Comparison of ENCODE assay signal across 8 mouse cellular contexts in the genomic region with DNA sequence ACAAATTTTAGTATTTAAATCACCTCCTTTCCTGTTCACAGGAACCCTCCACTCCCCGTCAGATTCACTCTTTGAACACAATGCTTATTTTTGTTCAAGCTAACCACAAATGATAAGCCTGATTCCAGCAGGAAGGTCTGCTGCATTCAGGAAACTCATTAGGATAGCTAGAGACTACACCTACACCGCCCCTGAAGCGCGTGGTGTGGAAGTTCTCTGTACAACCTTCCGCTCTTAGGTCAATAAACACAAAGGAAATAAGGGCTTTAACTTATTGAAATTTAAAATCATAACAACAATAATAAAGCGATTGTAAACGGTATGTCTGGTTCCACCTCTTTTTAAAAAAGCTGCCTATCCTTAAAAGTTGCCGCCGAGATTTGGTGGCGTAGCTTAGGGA. TPM values are rescaled to one million over a fixed set of nuclear protein-coding genes. Genes with fewer than 3 reads are reported as not detected.
DNase-seq lines count a peak whose midpoint lies in the region; ATAC-seq and TF ChIP-seq lines count a peak whose summit lies in the region.

No protein-coding gene starts in this region.

- no peaks in the 10 kb centered on the region for H3K9me3 ChIP-seq in E14TG2a.4 (ENCODE audit: low read length)
- no peaks in the 10 kb centered on the region for H3K9me3 ChIP-seq in embryonic facial prominence, embryonic 15.5 days (replicated peaks)
- H3K9me3 ChIP-seq in midbrain, embryonic 10.5 days (replicated peaks), result no peaks in the 10 kb centered on the region

- H3K4me3 ChIP-seq in E14TG2a.4 (replicated peaks; ENCODE audit: low read length), result peak overlapping the region; percentile 90
- no peak overlapping the region; the same call in 1 of the 2 replicates for H3K4me3 ChIP-seq in embryonic facial prominence, embryonic 15.5 days (replicated peaks)
- peak overlapping the region; percentile 73 for H3K4me3 ChIP-seq in midbrain, embryonic 10.5 days

- no peak for TF ChIP-seq CTCF in E14TG2a.4 (conservative IDR thresholded peaks at IDR 0.05; ENCODE audit: low read length)

- 0 out of 2 replicates have a peak, but pooled peaks cover 7% of the 10 kb centered on the region for H3K36me3 ChIP-seq in E14TG2a.4 (ENCODE audit: insufficient read depth, low read length)
- no peaks in the 10 kb centered on the region for H3K36me3 ChIP-seq in embryonic facial prominence, embryonic 15.5 days
- H3K36me3 ChIP-seq in midbrain, embryonic 10.5 days, result no peaks in the 10 kb centered on the region

- DNase-seq in embryo, embryonic 10.5 days (ENCODE audit: low spot score), result peak; percentile 4
- DNase-seq in embryo, embryonic 9.5 days (ENCODE audit: extremely low spot score), result no peak
- no peak for DNase-seq in midbrain, embryonic 10.5 days (ENCODE audit: low spot score)
- DNase-seq in testis, postnatal 10 days (ENCODE audit: low spot score), result no peak
- no peak for DNase-seq in c-Kit-positive CD71-positive TER-119-positive erythroid progenitor cells, embryonic 14.5 days (ENCODE audit: low spot score)
- no peak for DNase-seq in thymus, postnatal 36 days

- peaks cover 44% of the 10 kb centered on the region for H3K4me1 ChIP-seq in E14TG2a.4 (replicated peaks; ENCODE audit: low read depth, low read length)
- peaks cover 12% of the 10 kb centered on the region for H3K4me1 ChIP-seq in embryonic facial prominence, embryonic 15.5 days
- peaks cover 23% of the 10 kb centered on the region for H3K4me1 ChIP-seq in midbrain, embryonic 10.5 days

- H3K27ac ChIP-seq in embryonic facial prominence, embryonic 15.5 days (replicated peaks), result no peak overlapping the region
- H3K27ac ChIP-seq in midbrain, embryonic 10.5 days (replicated peaks), result no peak overlapping the region

- peak overlapping the region; percentile 94 for H3K4me2 ChIP-seq in embryonic facial prominence, embryonic 15.5 days (replicated peaks)

- 16% methylated on average over 10 of the region's 10 CpGs for WGBS in embryonic facial prominence, embryonic 15.5 days
- 17% methylated on average over 10 of the region's 10 CpGs for WGBS in midbrain, embryonic 10.5 days

- no peak for ATAC-seq in embryonic facial prominence, embryonic 15.5 days (ENCODE audit: insufficient number of reproducible peaks, low FRiP score, low TSS enrichment, low read depth)

- no peak overlapping the region for H3K9ac ChIP-seq in embryonic facial prominence, embryonic 15.5 days

- no peaks in the 10 kb centered on the region for H3K27me3 ChIP-seq in E14TG2a.4 (ENCODE audit: insufficient read depth, low read length)
- H3K27me3 ChIP-seq in embryonic facial prominence, embryonic 15.5 days, result peaks cover 9% of the 10 kb centered on the region
- peaks cover 11% of the 10 kb centered on the region for H3K27me3 ChIP-seq in midbrain, embryonic 10.5 days (ENCODE audit: low read depth, poor library complexity, severe bottlenecking)

RNA-seq across cellular contexts. Expression of a gene that starts 1.6 kb away (rescaled TPM):
- 0.57 and 0.79 TPM in 2 replicates for polyA plus RNA-seq in embryonic facial prominence, embryonic 15.5 days (2015; fragmentation: Nextera tagmentation; extraction: Ambion mirVana)
- 2.6 and 2.9 TPM in 2 replicates for polyA plus RNA-seq in midbrain, embryonic 10.5 days (2016; fragmentation: Nextera tagmentation; extraction: Ambion mirVana)
